Mouse (Mus musculus) lung, postnatal 0 days (tissue): ENCODE measurements around the gene Olfr960.

ENCODE experiments used
- CTCF ChIP-seq: IDR thresholded peaks from 2 replicates; pipeline ENCODE4 v1.5.1; 2016; ENCODE audit warnings: antibody characterized with exemption, mild to moderate bottlenecking
- EP300 ChIP-seq: IDR thresholded peaks from 2 replicates; pipeline ENCODE4 v1.6.1; 2016; ENCODE audit warnings: antibody characterized with exemption, mild to moderate bottlenecking, control low read depth

- no peak for TF ChIP-seq CTCF
- TF ChIP-seq EP300, result no peak
Observed at GRCm38 (mm10) chr9:39621073-39621472, at the start of gene Olfr960.
